Mouse (Mus musculus): Measurements from ENCODE around the gene Prkce.

The Prkce gene

DNA sequence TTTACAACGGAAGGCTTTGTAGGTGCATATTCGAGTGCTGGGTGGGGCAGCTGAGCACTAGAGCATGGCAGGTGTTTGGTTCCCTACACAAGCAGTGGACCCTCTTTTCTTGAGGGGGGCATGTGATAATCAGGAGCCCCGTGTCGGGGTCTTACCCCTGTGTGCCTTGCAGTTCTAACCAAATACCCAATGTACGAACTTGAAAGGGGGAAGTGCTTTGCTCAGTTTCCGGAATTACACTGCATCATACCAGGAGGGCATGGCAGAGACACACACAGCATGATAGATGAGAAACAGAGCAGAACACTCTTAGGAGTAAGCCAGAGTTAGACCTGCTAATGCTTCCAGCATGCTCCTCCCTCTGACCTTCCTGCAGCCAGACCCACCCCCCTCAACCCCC, 208.8 kb downstream of the Prkce start:
- DNase-seq = peak; percentile 56 to 58

DNA sequence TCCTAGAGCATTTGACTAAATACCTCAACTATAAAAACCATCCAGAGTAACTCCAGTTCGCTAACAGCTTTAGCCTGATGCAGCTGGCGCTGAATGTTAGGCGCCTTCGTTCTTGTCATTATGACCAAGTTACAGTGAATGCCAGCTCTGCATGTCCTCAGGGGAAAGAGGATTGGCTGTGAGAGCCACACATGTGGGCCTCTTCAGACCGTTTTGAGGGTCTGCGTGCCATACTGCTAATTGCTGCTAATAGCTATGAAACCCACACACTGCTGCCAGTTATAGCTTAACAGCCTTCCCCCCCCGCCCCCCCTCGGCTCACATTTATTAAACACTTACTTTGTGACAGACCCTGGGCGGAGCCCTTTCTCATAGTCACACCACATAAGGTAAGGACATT, 210.3 kb downstream of the Prkce start:
- DNase-seq = no peak

DNA sequence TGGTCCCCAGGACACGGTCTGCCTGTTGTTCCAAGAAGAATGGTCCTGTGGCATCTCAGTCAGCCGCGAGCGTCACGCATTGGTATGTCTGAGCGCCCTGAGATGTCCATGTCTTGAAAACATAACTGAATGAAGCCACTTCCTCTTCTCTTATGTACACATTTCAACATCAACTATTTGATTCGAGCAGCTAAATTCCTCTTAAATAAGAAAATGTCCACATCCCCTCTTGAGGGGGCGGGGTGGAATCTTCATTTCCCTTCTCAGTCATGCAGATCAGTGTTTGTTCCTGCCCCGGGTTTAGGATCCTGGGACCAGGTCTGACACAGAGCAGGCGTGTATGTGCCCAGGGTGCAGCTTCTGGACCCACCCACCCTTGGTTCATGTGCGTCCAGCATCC, 211.0 kb downstream of the Prkce start:
- DNase-seq = peak; percentile 80 to 86

DNA sequence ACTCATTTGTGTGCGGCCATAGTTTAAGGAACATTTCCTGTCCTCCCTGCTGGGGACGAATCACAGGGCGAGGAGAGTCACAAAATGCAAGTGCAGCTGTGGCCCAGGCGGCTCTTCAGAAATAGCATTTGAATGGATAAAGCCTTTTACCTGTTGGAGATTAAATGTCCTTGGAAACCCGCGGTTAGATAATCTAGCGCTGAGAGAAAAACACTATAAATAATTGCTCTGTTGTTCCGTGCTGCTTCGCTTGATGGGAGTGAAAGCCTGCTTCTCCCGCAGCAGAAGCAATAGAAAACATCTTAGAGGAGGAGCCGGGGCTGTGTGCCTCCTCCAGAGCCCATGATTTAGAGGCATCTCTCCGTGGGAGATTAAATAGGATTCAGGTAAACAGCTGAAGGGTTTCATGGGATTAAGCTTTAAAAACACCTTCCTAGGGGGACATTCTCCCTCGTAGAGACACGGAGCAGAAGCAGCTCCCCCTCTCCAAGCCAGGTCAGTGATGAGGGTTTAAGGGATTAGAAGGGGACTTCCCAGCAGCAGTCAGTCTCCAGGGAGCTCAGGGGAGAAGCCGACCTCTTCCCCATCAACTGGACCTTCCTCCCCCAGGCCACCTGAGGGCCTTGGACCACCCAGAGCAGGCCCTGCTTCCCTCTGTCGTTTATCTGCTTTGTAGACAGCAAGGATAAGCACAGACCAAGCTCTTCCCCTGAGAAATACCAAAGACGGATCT, 212.0 kb downstream of the Prkce start:
- DNase-seq = no peak

DNA sequence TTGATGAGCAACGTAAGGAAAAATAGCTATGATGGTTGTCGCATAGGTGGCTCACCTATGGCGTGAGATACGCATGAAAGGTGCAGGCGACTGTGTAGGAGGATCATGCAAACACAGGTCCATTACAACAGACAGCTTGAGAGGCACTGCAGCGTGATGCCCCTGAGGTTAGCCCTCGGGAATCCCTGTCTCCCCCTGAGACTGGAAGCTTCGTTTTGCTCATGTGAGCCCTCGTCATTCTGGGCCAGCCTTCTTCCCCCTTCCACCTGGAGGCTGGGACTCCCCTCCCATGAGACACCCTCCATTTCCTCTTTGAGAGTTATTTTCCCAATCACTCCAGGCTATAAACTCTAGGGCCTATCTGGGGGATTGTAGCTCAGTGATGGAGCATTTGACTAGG, 213.9 kb downstream of the Prkce start:
- no peak for DNase-seq

DNA sequence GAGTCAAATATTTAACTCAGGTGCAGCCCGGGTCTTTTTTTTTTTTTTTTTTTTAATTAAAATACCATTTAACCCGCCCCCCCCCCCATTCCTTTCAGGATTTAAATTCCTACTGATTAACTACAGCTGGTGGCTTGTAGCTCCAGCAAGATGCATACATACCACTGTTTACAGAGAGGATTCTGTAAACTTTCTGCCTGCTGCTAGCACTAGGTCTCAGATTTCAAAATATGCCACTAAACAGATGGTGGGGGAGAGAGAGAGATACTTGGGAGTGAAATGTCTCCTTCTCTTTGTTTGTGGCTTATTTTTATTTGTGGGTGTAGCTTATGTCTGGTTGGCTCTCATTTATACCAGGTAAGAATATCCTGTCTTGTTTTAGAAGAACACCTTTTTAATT, 215.3 kb downstream of the Prkce start:
- no peak for DNase-seq

DNA sequence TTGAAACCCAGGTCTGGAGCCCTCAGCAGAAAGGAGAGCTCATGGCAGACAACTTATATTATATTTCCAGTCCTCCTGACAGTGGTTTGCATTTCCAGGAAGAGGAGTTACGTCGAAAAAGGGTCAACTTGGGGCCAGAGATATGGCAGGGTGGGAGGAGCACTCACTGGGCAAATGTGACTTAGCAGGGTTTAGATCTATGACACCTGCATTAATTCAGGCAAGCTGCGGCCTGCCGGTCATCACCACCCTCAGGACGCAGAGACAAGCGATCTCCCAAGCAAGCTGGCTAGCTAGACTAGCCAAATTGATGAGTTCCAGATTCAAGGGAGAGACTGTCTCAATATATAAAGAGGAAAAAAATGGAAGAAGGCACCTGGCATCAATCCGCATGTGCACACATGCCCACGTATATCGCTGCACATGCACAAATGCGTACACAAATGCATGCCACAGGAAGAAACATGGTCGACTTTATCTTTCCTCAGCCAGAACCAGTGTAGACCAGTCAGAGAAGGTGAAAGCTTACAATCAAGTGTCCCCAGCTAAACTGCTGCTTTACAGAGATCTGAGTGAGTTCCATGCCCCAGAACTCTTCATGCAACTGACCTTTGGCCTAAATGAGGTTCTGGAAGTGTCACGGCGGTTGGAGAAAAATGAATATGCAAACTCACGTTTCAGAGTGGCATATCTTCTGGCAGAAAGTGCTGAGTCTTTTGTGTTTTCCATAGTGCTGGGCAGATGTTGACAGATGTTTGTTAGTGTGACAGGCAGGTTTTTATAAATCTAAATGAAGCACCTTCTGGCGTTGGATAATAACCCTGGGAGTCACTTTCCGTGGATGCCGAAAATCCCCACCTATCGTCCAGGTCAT, 216.4 kb downstream of the Prkce start:
- no peak for DNase-seq

DNA sequence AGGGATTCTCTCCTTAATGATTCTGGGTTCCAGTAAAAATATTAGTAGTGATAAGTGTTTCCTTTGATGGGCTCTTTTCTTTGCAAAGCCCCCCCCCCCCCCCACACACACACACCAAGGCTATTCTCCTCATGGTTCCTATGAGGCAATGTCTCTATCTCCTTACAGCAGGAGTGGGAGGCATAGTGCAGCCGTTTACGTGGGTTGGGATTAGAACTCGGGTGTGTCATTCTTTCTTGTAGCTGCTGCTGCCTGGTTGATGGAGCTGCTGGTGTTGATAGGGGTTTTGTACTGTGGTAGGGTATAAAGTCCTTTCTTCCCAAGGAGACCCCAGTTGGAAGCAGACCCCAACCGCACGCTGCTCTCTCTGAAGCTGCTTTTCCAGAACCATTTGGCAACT, 224.9 kb downstream of the Prkce start:
- DNase-seq = no peak

DNA sequence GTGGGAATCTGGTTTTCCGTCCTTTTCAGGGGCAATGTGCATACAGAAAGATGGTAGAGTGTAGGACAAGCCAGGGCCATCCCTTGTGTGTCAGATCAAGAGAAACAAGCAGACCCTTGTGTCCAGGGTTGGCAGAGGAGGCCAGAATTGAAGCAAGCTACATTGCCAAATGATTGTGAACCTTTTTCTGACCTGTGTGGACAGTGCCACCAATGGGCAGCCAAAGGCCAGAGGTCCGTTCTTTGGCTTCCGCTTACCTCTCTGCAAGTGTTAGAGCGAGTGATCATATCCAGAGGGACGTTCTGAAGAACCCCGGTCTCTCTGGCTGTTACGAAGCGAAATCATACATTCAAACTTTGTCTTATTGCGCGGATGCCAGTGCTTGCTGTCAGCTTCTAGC, 225.6 kb downstream of the Prkce start:
- DNase-seq = no peak

DNA sequence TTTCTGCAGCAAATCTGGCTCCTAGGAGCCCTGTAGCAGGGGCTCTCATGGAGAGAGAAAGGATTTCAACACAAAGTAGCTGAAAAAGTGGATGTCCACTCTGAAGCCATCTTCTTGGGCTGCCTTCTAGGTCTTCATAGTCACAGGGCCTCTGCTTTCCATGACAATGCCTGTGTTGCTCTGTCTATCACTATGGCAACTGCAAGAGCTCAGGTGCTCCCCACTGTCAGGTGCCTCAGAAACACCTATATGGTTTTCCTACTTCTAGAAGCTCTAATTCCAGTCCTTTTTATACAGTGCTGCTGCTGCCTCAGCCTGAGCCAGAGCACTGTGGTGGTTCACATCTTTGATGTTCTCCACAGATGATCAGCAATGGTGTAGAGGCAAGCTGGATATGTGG, 229.5 kb downstream of the Prkce start:
- no peak for DNase-seq

DNA sequence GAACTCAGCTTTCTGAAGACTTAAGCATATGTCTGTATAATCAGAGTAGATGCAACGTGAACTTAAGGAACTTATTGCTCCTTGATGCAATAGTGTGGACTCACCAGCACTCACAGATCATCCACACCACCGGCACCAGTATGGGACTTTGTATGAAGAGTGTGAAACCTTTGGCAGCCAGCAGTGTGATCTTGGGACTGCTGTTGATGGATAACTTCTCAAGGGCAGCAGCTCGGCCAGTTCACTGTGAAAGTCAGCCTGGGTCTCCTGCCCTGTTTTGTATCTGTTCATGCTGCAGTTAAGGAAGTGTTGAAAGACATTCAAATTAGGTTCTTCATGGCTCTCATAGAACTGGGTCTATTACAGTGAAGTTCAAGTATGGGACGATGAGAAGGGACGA, 230.1 kb downstream of the Prkce start:
- DNase-seq = no peak

DNA sequence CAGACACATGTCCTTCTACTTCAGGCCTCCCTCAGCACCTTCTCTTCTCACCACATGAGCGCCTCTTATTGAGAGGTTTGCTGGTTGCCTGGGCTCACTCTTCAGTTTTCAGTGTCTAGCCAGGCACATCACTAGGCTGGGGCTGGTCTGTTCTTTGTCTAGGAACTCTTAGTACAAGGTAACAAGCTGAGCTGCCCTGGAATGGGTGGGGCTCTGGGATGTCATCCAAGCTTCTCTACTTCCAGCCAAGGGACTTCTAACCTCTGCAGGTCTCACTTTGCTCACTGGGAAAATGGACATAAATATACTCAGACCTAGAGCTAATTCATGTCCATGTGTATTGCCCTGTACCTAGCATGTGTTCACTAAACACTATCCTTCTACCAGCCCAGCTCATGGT, 230.6 kb downstream of the Prkce start:
- DNase-seq = no peak

DNA sequence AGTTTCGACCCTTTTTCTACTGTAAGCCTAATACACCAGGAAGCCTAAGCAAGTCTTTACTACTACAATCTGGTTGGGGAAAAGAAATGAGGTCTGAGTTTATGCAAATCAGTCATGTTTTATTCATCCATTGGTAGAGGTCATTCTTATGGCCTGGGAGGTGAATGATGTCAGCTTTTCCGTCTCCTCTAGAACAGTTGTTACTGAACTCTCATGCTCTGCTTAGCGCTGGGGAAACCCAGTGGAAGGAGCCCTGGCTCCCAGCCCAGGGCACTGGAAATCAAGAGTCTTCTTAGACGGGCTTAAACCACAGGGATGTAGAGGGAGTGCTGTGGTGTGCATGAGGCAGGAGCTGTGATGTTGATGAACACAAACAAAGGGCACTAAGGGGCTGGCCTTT, 232.4 kb downstream of the Prkce start:
- no peak for DNase-seq

DNA sequence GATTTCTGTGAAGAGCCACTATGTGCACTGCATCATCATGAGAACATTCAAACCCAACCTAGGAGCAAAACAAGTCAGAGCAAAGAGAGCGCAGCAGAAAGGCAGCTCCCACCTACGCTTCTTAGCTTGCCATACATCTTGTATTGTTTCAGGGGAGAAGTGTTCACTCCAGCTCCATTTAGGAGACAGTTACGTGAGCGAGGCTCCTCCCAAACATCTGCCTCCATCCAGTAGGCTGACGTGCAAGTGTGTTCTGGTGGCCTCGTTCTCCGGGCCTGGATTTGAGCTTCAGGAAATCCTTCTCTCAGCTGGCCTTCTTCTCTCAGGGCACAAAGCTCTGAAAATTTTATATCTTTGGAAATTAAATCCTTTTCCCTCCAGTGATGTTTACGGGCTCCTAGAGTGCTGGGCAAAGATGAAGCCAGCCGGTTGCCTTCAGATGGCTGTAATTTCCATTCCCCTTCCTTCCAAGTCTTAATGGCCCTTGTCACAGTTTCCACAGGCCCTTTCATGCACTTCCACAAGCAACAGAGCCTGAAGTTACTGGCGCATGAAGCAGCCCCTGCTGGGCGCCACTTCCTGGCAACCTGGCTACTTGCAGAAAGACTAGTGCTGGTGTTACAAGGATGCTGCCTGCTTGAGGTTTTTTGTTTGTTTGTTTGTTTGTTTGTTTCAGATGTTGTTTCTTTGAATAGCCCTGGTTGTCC, 237.4 kb downstream of the Prkce start:
- DNase-seq = no peak

DNA sequence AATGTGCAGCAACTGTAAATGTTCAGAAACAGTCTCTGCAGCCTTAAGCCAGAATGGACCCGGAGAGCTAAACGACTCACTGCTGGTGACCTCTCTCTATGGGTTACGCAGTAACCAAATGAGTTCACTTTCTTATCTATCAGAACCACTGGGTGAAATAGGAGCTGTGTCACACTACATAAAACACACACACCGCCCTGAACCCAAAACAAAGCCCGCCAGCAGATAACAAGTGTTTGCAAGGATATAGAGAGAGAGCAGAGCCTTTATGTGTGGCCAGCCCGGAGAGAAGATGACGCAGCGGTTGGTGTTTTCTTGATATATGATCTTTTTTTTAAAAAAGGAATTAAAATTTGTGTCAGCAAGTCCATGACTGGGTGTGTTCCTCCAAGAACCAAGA, 238.1 kb downstream of the Prkce start:
- no peak for DNase-seq

DNA sequence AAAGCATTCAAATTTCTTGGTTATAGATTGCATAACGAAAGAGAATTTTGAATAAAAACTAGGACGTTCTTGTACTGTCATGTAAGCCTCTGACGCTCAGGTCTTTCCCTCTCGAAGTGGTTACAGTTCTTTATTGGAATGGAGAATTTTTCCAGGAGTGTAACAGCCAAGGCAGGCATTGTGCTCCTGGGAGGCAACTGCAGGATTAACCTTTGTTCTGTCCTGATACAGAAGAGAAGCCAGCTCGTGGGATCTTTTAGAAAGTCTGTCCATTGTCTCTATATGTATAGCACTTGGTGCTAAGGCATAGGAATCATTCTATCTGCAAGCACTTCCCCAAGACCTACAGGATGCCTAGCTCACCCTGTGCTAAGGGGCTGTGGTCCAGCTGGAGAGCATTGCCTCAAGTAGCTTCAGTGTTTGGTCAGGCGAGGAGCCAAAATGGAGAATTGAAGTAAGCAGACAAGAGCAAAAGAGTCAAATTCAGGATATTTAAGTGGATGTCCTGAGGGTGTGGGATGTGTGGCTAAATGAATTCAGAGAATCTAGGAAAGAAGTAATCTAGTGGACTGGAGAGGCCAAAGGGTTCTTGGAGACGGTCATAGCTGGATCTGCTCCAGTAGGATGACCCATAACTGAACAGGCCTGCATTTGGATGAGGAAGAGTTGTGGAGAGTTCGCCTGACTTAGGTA, 240.5 kb downstream of the Prkce start:
- DNase-seq = no peak

DNA sequence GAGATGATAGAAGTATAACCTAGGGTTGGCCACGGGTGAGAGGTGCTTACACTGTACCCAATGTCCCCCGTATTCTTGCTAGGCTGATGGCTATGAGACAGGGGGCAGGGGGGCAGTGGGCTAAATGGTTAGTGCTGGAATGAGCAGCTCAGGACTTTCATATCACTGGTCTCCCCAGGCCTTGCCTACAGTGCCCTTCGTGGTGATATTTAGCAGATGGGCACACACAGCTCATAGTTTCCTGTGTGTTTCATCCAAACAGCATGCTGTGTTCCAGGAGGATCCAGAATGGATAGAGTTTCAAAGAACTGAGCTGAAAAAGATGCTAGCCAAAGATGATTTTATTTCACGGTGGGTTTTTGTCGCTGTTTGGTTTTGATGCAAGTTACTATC, 241.0 kb downstream of the Prkce start:
- no peak for DNase-seq

DNA sequence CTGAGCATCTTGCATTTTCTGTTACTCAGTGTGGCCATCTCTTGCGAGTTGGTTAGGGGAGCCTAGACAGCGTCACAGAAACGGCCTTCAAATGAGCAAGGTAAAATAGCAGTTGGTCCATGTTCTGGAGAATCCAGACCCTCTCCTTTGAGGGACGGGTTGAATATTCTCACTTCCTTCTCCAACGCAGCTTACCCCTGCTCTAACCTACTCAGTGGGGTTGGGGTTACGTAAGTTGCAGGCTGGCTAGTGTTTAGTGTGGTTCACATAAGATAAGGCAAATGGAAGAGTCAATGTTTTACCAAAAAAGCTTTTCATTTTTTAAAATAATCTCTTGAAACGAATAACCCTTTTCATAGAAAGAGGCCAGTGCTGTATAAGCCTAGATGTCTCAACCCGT, 241.9 kb downstream of the Prkce start:
- no peak for DNase-seq

DNA sequence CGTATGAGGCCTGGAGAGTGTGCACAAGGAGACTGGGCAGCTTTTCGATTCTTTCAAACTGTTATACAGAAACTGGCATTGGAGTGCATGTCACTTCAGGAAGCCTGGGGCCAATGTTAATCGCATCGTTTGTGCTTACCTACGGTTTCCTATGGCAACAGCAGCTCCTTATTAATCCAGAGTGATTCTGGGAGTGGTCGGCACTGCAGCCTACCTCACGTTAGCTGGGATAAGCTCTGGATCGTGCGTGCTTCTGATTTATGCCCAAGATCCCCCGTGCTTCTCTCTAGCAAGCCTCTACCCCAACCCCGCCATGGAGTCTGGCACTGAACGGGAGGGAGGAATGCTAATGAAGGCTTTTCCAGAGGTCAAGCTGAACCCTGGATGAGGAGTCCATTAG, 242.9 kb downstream of the Prkce start:
- no peak for DNase-seq

DNA sequence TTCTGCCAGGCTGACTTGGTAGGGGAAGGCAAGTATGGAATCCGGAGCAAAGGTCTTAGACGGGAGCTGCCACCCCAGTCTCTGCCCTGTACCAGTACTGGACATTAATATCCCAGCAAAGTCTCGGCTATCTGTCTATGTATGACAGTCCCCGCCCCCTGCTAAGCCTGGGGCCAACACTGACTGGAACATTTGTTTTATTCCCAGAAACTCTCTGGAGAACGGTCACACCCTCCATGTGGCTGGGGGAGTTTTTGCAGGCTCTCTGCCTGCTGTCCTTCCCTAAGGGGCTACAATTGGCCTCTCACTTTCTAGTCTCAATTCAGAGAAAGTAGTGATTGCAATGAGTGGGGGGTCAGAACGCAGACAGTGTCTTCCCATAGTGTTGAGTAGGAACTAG, 244.6 kb downstream of the Prkce start:
- DNase-seq = no peak

DNA sequence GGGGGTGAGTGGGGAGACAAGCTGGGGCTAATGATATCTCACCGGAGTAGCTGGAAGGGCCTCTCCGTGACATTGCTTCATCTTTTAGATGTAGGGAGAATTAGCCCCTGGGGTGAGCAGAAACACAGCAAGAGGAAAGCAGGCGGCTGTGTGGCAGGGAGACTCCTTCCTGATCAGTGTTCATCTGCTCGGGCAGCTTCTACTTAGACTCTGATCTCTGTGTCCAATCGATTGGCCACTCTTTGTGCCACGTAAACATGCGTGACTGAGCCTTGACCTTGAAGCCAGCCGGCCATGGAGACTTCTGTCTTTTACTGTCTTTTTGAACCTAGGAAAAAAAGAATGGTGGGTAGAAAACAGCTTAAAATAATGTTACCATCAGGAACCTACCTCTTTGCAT, 247.0 kb downstream of the Prkce start:
- DNase-seq = no peak

DNA sequence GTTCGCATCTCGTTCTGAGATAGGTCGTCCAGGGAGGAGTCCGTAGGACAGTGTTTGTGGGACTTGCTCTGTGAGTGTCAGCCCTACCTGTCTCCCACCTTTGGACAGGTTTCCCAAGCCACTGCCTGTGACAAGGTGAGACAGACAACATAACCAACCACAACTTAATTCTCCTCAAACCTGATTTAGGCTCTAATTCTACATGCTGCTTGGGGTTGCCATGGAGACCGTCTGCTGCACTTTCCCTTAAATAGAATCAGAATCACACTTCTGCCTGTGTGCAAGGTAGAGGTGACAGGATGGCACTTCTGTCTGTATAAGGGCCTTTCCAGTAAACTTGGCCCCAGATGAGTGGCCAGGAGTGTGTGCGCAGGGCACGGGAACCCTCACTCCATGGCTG, 248.4 kb downstream of the Prkce start:
- DNase-seq = no peak

DNA sequence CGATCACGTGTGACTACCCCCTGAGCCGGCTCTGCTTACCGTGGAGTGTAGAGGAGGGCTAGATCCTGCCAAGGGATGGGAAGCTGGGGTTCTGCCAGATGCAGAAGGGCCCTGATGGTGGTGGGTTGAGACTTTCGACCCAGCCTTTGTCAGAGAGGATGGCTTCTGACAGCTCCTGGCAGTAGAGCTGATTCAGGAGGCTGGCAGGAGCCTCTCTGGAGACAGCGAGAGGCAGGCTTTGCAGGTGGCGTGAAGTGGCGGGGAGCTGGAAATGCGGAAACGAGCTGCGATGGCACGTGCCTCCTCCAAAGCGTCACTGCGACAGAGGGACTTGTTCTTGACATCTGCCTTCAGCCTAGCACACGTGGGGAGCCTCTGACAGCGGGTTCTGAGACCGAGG, 250.7 kb downstream of the Prkce start:
- no peak for DNase-seq

All from B cell, adult 2 months (primary cell).